Mouse (Mus musculus): ENCODE measurements around the gene Gm17660. TPM values are rescaled to one million over a fixed set of nuclear protein-coding genes. Genes with fewer than 3 reads are reported as not detected.
A peak's percentile ranks its signal among the peaks of the same experiment; 100 is the strongest.

Gm17660 gene
- polyA plus RNA-seq, 1 experiment from 2014 or later = not detected

DNA sequence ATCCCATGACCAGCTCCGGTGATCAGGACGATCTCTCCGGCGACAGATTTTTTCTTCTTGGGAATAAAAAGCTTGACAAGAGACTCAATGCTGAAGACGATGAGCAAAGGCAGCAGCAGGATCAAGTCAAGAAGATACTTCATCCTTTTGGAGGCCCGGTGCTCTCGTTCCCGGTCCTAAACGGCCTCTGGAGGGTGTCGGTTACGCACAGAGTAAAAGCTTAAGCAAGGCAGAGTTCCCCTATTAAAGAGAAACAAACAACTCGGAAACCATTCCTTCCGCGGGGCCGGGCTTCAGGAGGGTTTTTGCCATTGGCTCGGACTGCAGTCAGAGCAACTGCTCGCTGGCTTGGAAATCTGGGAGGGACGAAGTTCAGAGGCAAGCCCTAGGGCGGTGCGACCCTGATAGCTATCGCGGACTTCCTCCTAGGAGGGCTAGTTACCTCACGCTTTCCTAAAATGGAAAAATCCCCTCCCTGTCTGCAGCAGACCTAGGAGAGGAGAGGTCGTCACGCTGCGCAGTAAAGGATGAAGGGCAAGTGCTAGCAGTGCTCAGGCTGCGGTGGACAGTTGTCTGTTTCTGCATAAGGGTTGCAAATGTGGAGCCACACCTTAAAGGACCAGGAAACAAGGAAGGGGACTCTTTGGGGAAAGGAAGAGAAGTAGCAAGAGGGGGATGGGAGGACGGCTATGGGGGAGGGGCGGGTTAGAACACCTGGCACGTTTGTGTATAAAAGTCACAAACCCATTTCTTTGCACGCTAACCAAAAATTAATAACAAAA lies 55.6 kb downstream of the Gm17660 start, which contains the start of gene Hsd17b11:
Hsd17b11 (minus strand) TSS at position 323 of the 782 bp plus-strand sequence.
- 1% methylated on average over 31 of the region's 31 CpGs for WGBS (ENCODE audit: insufficient replicate concordance)
- ATAC-seq (ENCODE audit: low read depth) = peak; percentile 92
- H3K27me3 ChIP-seq (ENCODE audit: control insufficient read depth, insufficient read depth, low read depth, low read length) = no peaks in the 10 kb centered on the region
- H3K4me3 ChIP-seq (ENCODE audit: low read depth, low read length) = peak within 1 kb of the TSS; percentile 64
- H3K4me2 ChIP-seq (ENCODE audit: low read depth, low read length) = peak within 1 kb of the TSS; percentile 61
- H3K36me3 ChIP-seq (ENCODE audit: control insufficient read depth, insufficient read depth) = no peaks in the 10 kb centered on the region; the same call in 1 of the 2 replicates
- H3K9ac ChIP-seq (ENCODE audit: low read depth, low read length) = peak within 1 kb of the TSS; percentile 53
- peak within 1 kb of the TSS; percentile 83 for H3K27ac ChIP-seq (ENCODE audit: low read length)
- peaks cover 13% of the 10 kb centered on the region for H3K4me1 ChIP-seq (ENCODE audit: control insufficient read depth, low read depth, low read length)
- no peaks in the 10 kb centered on the region for H3K9me3 ChIP-seq (replicated peaks; ENCODE audit: control insufficient read depth, low read length)

Small RNA genes lying within 50 kb of the gene (microRNA-seq; reads per million reads assigned to microRNA genes)
- 9.4 reads per million, percentile 25 among the genes with 10 or more reads in this experiment for gene Mir5619

Other genes starting within 250 kb of the Gm17660 start
- 1.5 and 1.8 TPM in 2 replicates for gene Klhl8, start 166.3 kb downstream of the Gm17660 start, polyA plus RNA-seq (2015; fragmentation: Nextera tagmentation; extraction: Ambion mirVana)
- 89.7 and 110 TPM in 2 replicates for gene Hsd17b13, start 100.2 kb downstream of the Gm17660 start, polyA plus RNA-seq (2015; fragmentation: Nextera tagmentation; extraction: Ambion mirVana)
- 3.2 and 3.6 TPM in 2 replicates for gene Hsd17b11, start 55.7 kb downstream of the Gm17660 start, polyA plus RNA-seq (2015; fragmentation: Nextera tagmentation; extraction: Ambion mirVana)
- gene Nudt9, start 31.3 kb downstream of the Gm17660 start, polyA plus RNA-seq (2015; fragmentation: Nextera tagmentation; extraction: Ambion mirVana) = 62.1 and 67.1 TPM in 2 replicates
- gene Sparcl1, start 36.1 kb upstream of the Gm17660 start, polyA plus RNA-seq (2015; fragmentation: Nextera tagmentation; extraction: Ambion mirVana) = 3.1 and 5.1 TPM in 2 replicates
- gene Dspp, start 93.1 kb upstream of the Gm17660 start, polyA plus RNA-seq (2015; fragmentation: Nextera tagmentation; extraction: Ambion mirVana) = not detected in 2 replicates
- gene Dmp1, start 125.0 kb upstream of the Gm17660 start, polyA plus RNA-seq (2015; fragmentation: Nextera tagmentation; extraction: Ambion mirVana) = not detected in 2 replicates
- gene Ibsp, start 221.6 kb upstream of the Gm17660 start, polyA plus RNA-seq (2015; fragmentation: Nextera tagmentation; extraction: Ambion mirVana) = not detected in 2 replicates
- not detected in 2 replicates for gene Mepe, start 247.7 kb upstream of the Gm17660 start, polyA plus RNA-seq (2015; fragmentation: Nextera tagmentation; extraction: Ambion mirVana)

Data from liver, embryonic 16.5 days (tissue).